Mouse (Mus musculus) heart, embryonic 14.5 days (tissue): ENCODE measurements around the gene Traip. TPM values are rescaled to one million over a fixed set of nuclear protein-coding genes. Genes with fewer than 3 reads are reported as not detected.
A peak's percentile ranks its signal among the peaks of the same experiment; 100 is the strongest.

Source experiments
- ATAC-seq: fragments of 200-750 bp; cut with Nextera tagmentation; 2 replicates; pipeline ENCODE4 v1.8.0; 2017; ENCODE audit warnings: low read depth, moderate TSS enrichment; ENCODE audit not compliant: insufficient number of reproducible peaks, insufficient read depth, low FRiP score
- H3K27ac ChIP-seq, 2 experiments: fragments of 200-500 bp in 1 of 2; fragments of 300-500 bp in 1 of 2; sonication (generic) in 1 of 2; replicated peaks in 1 of 2; 2 replicates each; pipeline ENCODE4 v1.5.1; 2012 to 2014; ENCODE audit warnings: low read depth in 2 of 2, low read length in 2 of 2, control low read depth in 1 of 2, mild to moderate bottlenecking in 1 of 2, mixed read lengths in 1 of 2; ENCODE audit not compliant: control insufficient read depth in 1 of 2, insufficient read depth in 1 of 2
- H3K27me3 ChIP-seq: fragments of 300-500 bp; sonication (generic); 2 replicates; pipeline ENCODE4 v1.6.1; 2014; ENCODE audit warnings: mild to moderate bottlenecking, low read length, control low read depth; ENCODE audit not compliant: control insufficient read depth, insufficient read depth
- H3K36me3 ChIP-seq: fragments of 300-500 bp; sonication (generic); 2 replicates; pipeline ENCODE4 v1.6.1; 2014; ENCODE audit warnings: mild to moderate bottlenecking, control low read depth, low read length, mixed read lengths; ENCODE audit not compliant: control insufficient read depth, insufficient read depth
- H3K4me1 ChIP-seq, 2 experiments: fragments of 200-500 bp in 1 of 2; fragments of 300-500 bp in 1 of 2; sonication (generic) in 1 of 2; 2 replicates each; pipeline ENCODE4 v1.6.1; 2012 to 2014; ENCODE audit warnings: low read length in 2 of 2, control low read depth in 1 of 2, mixed read lengths in 1 of 2; ENCODE audit not compliant: control insufficient read depth in 2 of 2, insufficient read depth in 2 of 2
- H3K4me2 ChIP-seq: fragments of 300-500 bp; sonication (generic); 2 replicates; pipeline ENCODE4 v1.6.1; 2014; ENCODE audit warnings: mild to moderate bottlenecking, low read length
- H3K4me3 ChIP-seq, 2 experiments: fragments of 200-500 bp in 1 of 2; fragments of 300-500 bp in 1 of 2; sonication (generic) in 1 of 2; 2 replicates each; pipeline ENCODE4 v1.5.1; 2012 to 2014; ENCODE audit warnings: low read length in 2 of 2, mild to moderate bottlenecking in 2 of 2, control low read depth in 1 of 2, low read depth in 1 of 2, moderate library complexity in 1 of 2; ENCODE audit not compliant: control insufficient read depth in 1 of 2, insufficient read depth in 1 of 2
- H3K9ac ChIP-seq: fragments of 300-500 bp; sonication (generic); 2 replicates; pipeline ENCODE4 v1.6.1; 2014; ENCODE audit warnings: mild to moderate bottlenecking, low read length
- H3K9me3 ChIP-seq: fragments of 300-500 bp; sonication (generic); 2 replicates; pipeline ENCODE4 v1.6.1; 2016; ENCODE audit warnings: low read length, control low read depth; ENCODE audit not compliant: control insufficient read depth
- WGBS: fragments of 180-500 bp; shearing (Covaris S2); extraction: QIAGEN DNeasy Blood & Tissue Kit; methylation state at CpG from one replicate; pipeline ENCODE4 v1.1.7; 2014; 5-methylcytosine and 5-hydroxymethylcytosine counted together
- polyA plus RNA-seq: library from polyadenylated mRNA; unstranded; fragments of >200 nt; fragmentation: Nextera tagmentation; extraction: Ambion mirVana; gene quantifications from 2 replicates; pipeline ENCODE4 v1.2.1, GENCODE M21; 2014

Traip gene
- polyA plus RNA-seq, 1 experiment from 2014 or later = 8.6 TPM

- peak overlapping the region; percentile 9; the same call in 1 of the 2 replicates for H3K9ac ChIP-seq
- no peaks in the 10 kb centered on the region for H3K27me3 ChIP-seq
- H3K9me3 ChIP-seq = no peaks in the 10 kb centered on the region
- ATAC-seq = no peak; the same call in 1 of the 2 replicates
- H3K27ac ChIP-seq = peak overlapping the region; percentile 49 to 80
- H3K36me3 ChIP-seq = peaks cover 49% of the 10 kb centered on the region
- 18% methylated on average over 5 of the region's 5 CpGs for WGBS
- no peak overlapping the region for H3K4me3 ChIP-seq
- H3K4me2 ChIP-seq = no peak overlapping the region
- H3K4me1 ChIP-seq = peaks cover 0 to 8% of the 10 kb centered on the region in 2 experiments; a peak in 1 of 4 replicates
Observed at GRCm38 (mm10) chr9:107963700-107964099, 13.8 kb downstream of the Traip start.

DNA sequence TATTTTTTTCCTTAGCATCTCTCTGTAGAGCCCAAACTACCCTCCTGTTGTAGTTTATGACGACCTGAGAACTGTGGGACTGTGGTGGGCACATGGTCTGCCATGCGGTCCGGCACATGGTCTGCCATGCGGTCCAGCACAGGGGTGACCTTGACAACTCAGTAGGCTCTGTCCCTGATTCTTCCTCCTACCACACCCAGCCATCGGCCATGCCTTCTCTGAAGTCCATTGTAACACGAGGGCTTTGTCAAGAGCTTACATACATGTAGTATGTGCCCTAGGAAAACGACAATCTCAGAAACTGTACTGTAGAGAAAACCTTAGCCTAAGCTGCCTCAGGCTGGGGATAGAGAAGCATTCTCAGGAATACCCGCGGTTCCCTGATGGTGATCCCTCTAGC, 14.7 kb downstream of the Traip start:
- H3K27ac ChIP-seq = peak overlapping the region in 1 of 2 experiments; percentile 25; a peak in 1 of 4 replicates
- H3K9me3 ChIP-seq = no peaks in the 10 kb centered on the region
- no peaks in the 10 kb centered on the region for H3K27me3 ChIP-seq
- H3K36me3 ChIP-seq = peaks cover 42% of the 10 kb centered on the region
- WGBS = 82% methylated on average over 9 of the region's 9 CpGs
- no peak for ATAC-seq
- H3K4me1 ChIP-seq = peaks cover 0 to 8% of the 10 kb centered on the region in 2 experiments; a peak in 1 of 4 replicates
- no peak overlapping the region for H3K4me3 ChIP-seq
- no peak overlapping the region for H3K4me2 ChIP-seq
- no peak overlapping the region for H3K9ac ChIP-seq

DNA sequence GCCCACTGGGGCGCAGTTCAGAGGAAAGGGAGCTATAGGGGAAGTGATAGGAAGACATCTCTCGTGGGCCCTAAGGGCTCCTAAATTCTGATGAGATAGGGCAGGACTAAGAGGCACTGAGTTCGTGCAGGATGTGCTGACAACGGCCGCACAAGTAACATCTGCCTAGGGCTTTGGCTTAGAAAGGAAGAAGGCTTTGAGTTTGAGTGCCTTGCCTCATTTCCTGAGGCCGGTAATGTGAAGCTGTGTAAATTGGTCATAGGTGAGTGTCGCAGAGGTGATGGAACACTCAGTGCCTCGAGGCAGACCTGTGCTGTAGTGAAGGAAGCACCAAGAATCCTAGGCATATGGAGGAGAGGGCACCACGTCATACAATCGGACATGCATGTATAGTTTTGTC, 16.7 kb downstream of the Traip start:
- H3K36me3 ChIP-seq = peaks cover 29% of the 10 kb centered on the region

DNA sequence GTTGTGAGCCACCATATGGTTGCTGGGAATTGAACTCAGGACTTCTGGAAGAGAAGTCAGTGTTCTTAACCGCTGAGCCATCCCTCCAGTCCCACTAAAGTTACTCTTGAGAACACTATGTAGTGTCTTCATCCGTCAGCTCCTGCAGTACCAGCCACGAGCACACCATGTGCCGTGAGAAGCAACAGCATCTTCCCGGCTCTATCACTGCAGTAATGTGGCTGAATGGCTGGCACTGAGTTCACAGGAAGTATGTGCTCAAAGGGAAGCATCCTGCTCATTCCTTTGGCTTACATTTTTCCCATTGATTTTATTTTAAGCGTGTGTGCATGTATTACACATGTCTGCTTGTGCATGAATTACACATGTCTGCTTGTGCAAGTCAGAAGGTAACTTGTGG, 17.5 kb downstream of the Traip start:
- H3K4me1 ChIP-seq = peaks cover 0 to 18% of the 10 kb centered on the region in 2 experiments; a peak in 2 of 4 replicates
- no peak overlapping the region for H3K4me2 ChIP-seq
- H3K36me3 ChIP-seq = peaks cover 22% of the 10 kb centered on the region
- no peaks in the 10 kb centered on the region for H3K27me3 ChIP-seq
- H3K4me3 ChIP-seq = no peak overlapping the region
- no peaks in the 10 kb centered on the region for H3K9me3 ChIP-seq
- no peak for ATAC-seq
- no peak overlapping the region for H3K27ac ChIP-seq
- 80% methylated on average over 6 of the region's 6 CpGs for WGBS
- H3K9ac ChIP-seq = no peak overlapping the region

More for the DNA sequence above, 16.7 kb downstream of the Traip start:
- Histone ChIP-seq H3K27ac (no peak overlapping the region), H3K4me1 (peaks cover 0 to 12% of the 10 kb centered on the region in 2 experiments; a peak in 2 of 4 replicates), H3K9ac (no peak overlapping the region), H3K4me3 (no peak overlapping the region), H3K27me3 (no peaks in the 10 kb centered on the region), H3K9me3 (no peaks in the 10 kb centered on the region), H3K4me2 (no peak overlapping the region)
- no peak for ATAC-seq
- 83% methylated on average over 10 of the region's 10 CpGs for WGBS

DNA sequence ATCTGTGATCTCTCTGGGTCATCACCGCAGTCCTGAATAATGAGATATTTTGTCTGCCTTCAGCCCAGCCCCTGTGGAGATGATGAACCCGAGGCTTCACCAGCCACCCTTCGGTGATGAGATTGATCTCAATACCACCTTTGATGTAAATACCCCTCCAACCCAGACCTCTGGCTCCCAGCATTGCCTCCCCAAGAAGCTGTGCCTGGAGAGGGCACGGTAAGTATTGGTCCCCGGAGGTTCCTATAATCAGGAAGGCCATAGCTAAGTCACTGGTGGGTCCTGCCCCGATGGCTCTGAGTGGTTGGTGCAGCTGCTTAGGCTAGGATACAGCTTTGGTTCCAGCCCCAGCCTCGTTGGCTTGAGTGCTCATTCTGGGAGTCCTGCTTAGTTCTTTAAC, 18.6 kb downstream of the Traip start:
- Histone ChIP-seq H3K27ac (no peak overlapping the region), H3K4me1 (peaks cover 0 to 18% of the 10 kb centered on the region in 2 experiments; a peak in 2 of 4 replicates), H3K27me3 (no peaks in the 10 kb centered on the region), H3K9ac (no peak overlapping the region), H3K9me3 (no peaks in the 10 kb centered on the region), H3K4me2 (no peak overlapping the region), H3K36me3 (peaks cover 18% of the 10 kb centered on the region), H3K4me3 (no peak overlapping the region)
- no peak for ATAC-seq
- 88% methylated on average over 7 of the region's 7 CpGs for WGBS

DNA sequence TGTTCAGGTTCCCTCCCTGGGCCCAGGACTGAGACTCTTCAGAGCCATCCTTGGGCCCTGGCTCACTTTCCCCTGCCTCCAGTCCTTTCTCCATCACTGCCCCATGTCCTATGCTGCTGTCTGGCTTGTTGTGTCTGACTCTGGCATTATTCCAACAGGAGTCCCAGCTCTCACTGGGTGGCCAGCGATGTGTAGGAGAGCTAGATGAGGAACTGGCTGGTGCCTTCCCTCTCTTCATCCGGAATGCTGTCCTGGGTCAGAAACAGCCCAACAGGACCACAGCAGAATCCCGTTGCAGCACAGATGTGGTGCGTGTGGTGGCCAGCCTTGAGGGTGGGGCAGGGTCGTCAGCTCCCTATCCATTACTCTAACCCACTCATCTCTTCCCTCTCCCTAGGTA, 20.4 kb downstream of the Traip start:
- Histone ChIP-seq H3K36me3 (peaks cover 14% of the 10 kb centered on the region), H3K27ac (no peak overlapping the region), H3K4me1 (peaks cover 8 to 22% of the 10 kb centered on the region in 2 experiments), H3K27me3 (no peaks in the 10 kb centered on the region), H3K9me3 (no peaks in the 10 kb centered on the region), H3K4me2 (no peak overlapping the region), H3K4me3 (no peak overlapping the region), H3K9ac (no peak overlapping the region)
- WGBS = 72% methylated on average over 5 of the region's 5 CpGs
- no peak for ATAC-seq

- H3K27ac ChIP-seq = peak overlapping the region; percentile 29 to 35; a peak in 1 of 4 replicates
- no peak overlapping the region for H3K4me3 ChIP-seq
- peaks cover 11% of the 10 kb centered on the region for H3K36me3 ChIP-seq
- ATAC-seq = peak; percentile 33; the same call in 1 of the 2 replicates
- no peak overlapping the region for H3K9ac ChIP-seq
- H3K4me1 ChIP-seq = peaks cover 18 to 33% of the 10 kb centered on the region in 2 experiments
- WGBS = 53% methylated on average over 8 of the region's 8 CpGs
- no peaks in the 10 kb centered on the region for H3K27me3 ChIP-seq
- H3K4me2 ChIP-seq = no peak overlapping the region
- no peaks in the 10 kb centered on the region for H3K9me3 ChIP-seq
Observed at GRCm38 (mm10) chr9:107971690-107972541, 22.0 kb downstream of the Traip start.
